Mouse (Mus musculus): Measurements from ENCODE around the gene Yeats2.

DNA sequence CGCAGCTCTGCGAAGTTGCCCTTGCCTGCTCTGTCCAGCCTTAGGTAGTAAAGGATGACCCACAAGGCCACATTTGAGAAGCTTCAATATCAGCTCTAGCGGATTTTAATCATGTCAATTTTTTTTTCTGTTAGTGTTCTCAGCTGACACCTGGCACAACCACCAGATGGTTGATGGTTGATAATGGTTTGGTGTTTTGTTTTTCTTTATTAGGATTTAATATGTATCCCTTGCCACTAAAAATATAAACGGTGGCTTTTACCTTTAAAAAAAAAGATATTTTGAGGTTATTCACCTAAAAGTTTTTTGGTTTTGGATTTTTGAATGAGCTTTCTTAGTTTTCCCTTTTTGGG lies 42.5 kb upstream of the Yeats2 start:
- no peak for TF ChIP-seq CTCF (IDR thresholded peaks at IDR 0.05; ENCODE audit: low read depth)
- TF ChIP-seq EP300 (IDR thresholded peaks at IDR 0.05; ENCODE audit: low read depth): no peak

All from liver, embryonic 14.5 days (tissue).